Mouse (Mus musculus) forebrain, postnatal 0 days (tissue): ENCODE measurements around the gene H2bfm. TPM values are rescaled to one million over a fixed set of nuclear protein-coding genes. Genes with fewer than 3 reads are reported as not detected.
A peak's percentile ranks its signal among the peaks of the same experiment; 100 is the strongest.
"Not testable (repeated sequence)": the region's sequence is repeated elsewhere in the genome, so short reads cannot be mapped to it uniquely, and the experiment has no call there.

Experiments used
- ATAC-seq: fragments of 200-750 bp; cut with Nextera tagmentation; 2 replicates; pipeline ENCODE4 v1.8.0; 2017; ENCODE audit warnings: mild to moderate bottlenecking, moderate library complexity
- DNase-seq: peaks from one replicate; pipeline ENCODE4 v3.0.0-alpha.2; 2015
- H3K27ac ChIP-seq: fragments of 300-500 bp; sonication (generic); 2 replicates; pipeline ENCODE4 v1.5.1; 2014; ENCODE audit warnings: low read depth, mild to moderate bottlenecking, antibody characterized with exemption, low read length, moderate library complexity, mixed read lengths
- H3K27me3 ChIP-seq: fragments of 300-500 bp; sonication (generic); 2 replicates; pipeline ENCODE4 v1.6.1; 2014; ENCODE audit warnings: mild to moderate bottlenecking, low read length, mixed read lengths; ENCODE audit not compliant: insufficient read depth
- H3K36me3 ChIP-seq: fragments of 300-500 bp; sonication (generic); 2 replicates; pipeline ENCODE4 v1.6.1; 2014; ENCODE audit warnings: mild to moderate bottlenecking, moderate library complexity; ENCODE audit not compliant: insufficient read depth
- H3K4me1 ChIP-seq: fragments of 300-500 bp; sonication (generic); 2 replicates; pipeline ENCODE4 v1.6.1; 2014; ENCODE audit warnings: antibody characterized with exemption; ENCODE audit not compliant: insufficient read depth
- H3K4me2 ChIP-seq: fragments of 300-500 bp; sonication (generic); 2 replicates; pipeline ENCODE4 v1.6.1; 2014; ENCODE audit warnings: low read depth, mild to moderate bottlenecking, moderate library complexity
- H3K4me3 ChIP-seq: fragments of 300-500 bp; sonication (generic); 2 replicates; pipeline ENCODE4 v1.5.1; 2014; ENCODE audit warnings: low read depth, low read length, mixed read lengths
- H3K9ac ChIP-seq: fragments of 300-500 bp; sonication (generic); 2 replicates; pipeline ENCODE4 v1.6.1; 2014; ENCODE audit warnings: mild to moderate bottlenecking
- H3K9me3 ChIP-seq: fragments of 300-500 bp; sonication (generic); 2 replicates; pipeline ENCODE4 v1.6.1; 2016; ENCODE audit warnings: low read length
- CTCF ChIP-seq: sonication (generic); IDR thresholded peaks from 2 replicates; pipeline ENCODE4 v1.5.1; 2016; ENCODE audit warnings: antibody characterized with exemption, control low read depth, low read depth
- WGBS: fragments of 180-500 bp; shearing (Covaris S2); extraction: QIAGEN DNeasy Blood & Tissue Kit; methylation state at CpG from one replicate; pipeline ENCODE4 v1.1.7; 2014; 5-methylcytosine and 5-hydroxymethylcytosine counted together
- polyA plus RNA-seq: library from polyadenylated mRNA; unstranded; fragments of >200 nt; fragmentation: Nextera tagmentation; extraction: Ambion mirVana; gene quantifications from 2 replicates; pipeline ENCODE4 v1.2.1, GENCODE M21; 2015
- total RNA-seq: library from RNA; depleted of rRNA; stranded (reverse); fragments of >200 nt; gene quantifications from 2 replicates; pipeline ENCODE4 v1.2.3, GENCODE M21; 2014; rRNA removed

The H2bfm gene
- not detected in 2 replicates for total RNA-seq
- not detected in 2 replicates for polyA plus RNA-seq

GRCm38 (mm10) chrX:136927031-136927430, at the start of gene H2bfm:
Gene H2bfm, plus strand, starts transcription at chrX:136927325.
- no peak for TF ChIP-seq CTCF
- DNase-seq (no peak), ATAC-seq (no peak)
- Histone ChIP-seq H3K9me3 (0 out of 2 replicates have a peak, but pooled peaks cover 3% of the 10 kb centered on the region), H3K27ac (no peak within 1 kb of the TSS), H3K4me2 (no peak within 1 kb of the TSS), H3K9ac (no peak within 1 kb of the TSS), H3K36me3 (no peaks in the 10 kb centered on the region), H3K27me3 (no peaks in the 10 kb centered on the region), H3K4me3 (no peak within 1 kb of the TSS), H3K4me1 (no peaks in the 10 kb centered on the region)
- WGBS, result 92% methylated on average over 14 of the region's 14 CpGs

- Histone ChIP-seq H3K27me3 (no peaks in the 10 kb centered on the region), H3K9ac (no peak overlapping the region), H3K27ac (no peak overlapping the region), H3K4me1 (no peaks in the 10 kb centered on the region), H3K4me2 (no peak overlapping the region), H3K4me3 (no peak overlapping the region), H3K9me3 (no peaks in the 10 kb centered on the region), H3K36me3 (no peaks in the 10 kb centered on the region)
- TF ChIP-seq CTCF, result peak; percentile 58
- 48% methylated on average over 2 of the region's 2 CpGs for WGBS
- peak; percentile 44 for DNase-seq
- peak; percentile 43; the same call in 1 of the 2 replicates for ATAC-seq
Measured at GRCm38 (mm10) chrX:136895757-136896156, 31.4 kb upstream of the H2bfm start.

- no peak overlapping the region for H3K4me3 ChIP-seq
- H3K9ac ChIP-seq, result no peak overlapping the region
- H3K4me2 ChIP-seq, result no peak overlapping the region
- 67% methylated on average over 4 of the region's 4 CpGs for WGBS
- TF ChIP-seq CTCF, result no peak
- ATAC-seq (no peak), DNase-seq (no peak)
- H3K9me3 ChIP-seq, result no peaks in the 10 kb centered on the region
- H3K27me3 ChIP-seq, result no peaks in the 10 kb centered on the region
- no peaks in the 10 kb centered on the region for H3K36me3 ChIP-seq
- no peak overlapping the region for H3K27ac ChIP-seq
- no peaks in the 10 kb centered on the region for H3K4me1 ChIP-seq
Measured at GRCm38 (mm10) chrX:136904369-136904768, 22.8 kb upstream of the H2bfm start.

- H3K4me3 ChIP-seq, result no peak overlapping the region
- ATAC-seq, result no peak
- no peaks in the 10 kb centered on the region for H3K27me3 ChIP-seq
- no peak overlapping the region for H3K4me2 ChIP-seq
- H3K27ac ChIP-seq, result no peak overlapping the region
- no peaks in the 10 kb centered on the region for H3K36me3 ChIP-seq
- no peaks in the 10 kb centered on the region for H3K4me1 ChIP-seq
- no peak for TF ChIP-seq CTCF
- peak; percentile 7 for DNase-seq
- H3K9ac ChIP-seq, result no peak overlapping the region
- 0 out of 2 replicates have a peak, but pooled peaks cover 3% of the 10 kb centered on the region for H3K9me3 ChIP-seq
Measured at GRCm38 (mm10) chrX:136925863-136926262, 1.3 kb upstream of the H2bfm start.

GRCm38 (mm10) chrX:136937985-136938384, 10.9 kb downstream of the H2bfm start:
- no peak for ATAC-seq
- WGBS, result 62% methylated on average over 3 of the region's 3 CpGs

GRCm38 (mm10) chrX:136957583-136958279, 30.6 kb downstream of the H2bfm start:
- 35% methylated on average over 13 of the region's 13 CpGs for WGBS
- peak overlapping the region; percentile 45 for H3K4me2 ChIP-seq
- peak; percentile 100 for ATAC-seq
- not testable (repeated sequence) for H3K9me3 ChIP-seq, H3K36me3 ChIP-seq, H3K4me1 ChIP-seq, H3K27ac ChIP-seq, H3K27me3 ChIP-seq
- H3K4me3 ChIP-seq, result peak overlapping the region; percentile 36
- peak overlapping the region; percentile 44; the same call in 1 of the 2 replicates for H3K9ac ChIP-seq
- peak; percentile 82 for DNase-seq

More at GRCm38 (mm10) chrX:136937985-136938384, 10.9 kb downstream of the H2bfm start:
- Histone ChIP-seq H3K36me3 (no peaks in the 10 kb centered on the region), H3K4me1 (no peaks in the 10 kb centered on the region), H3K4me2 (no peak overlapping the region), H3K27ac (no peak overlapping the region), H3K4me3 (no peak overlapping the region), H3K9me3 (no peaks in the 10 kb centered on the region), H3K27me3 (no peaks in the 10 kb centered on the region), H3K9ac (no peak overlapping the region)
- no peak for DNase-seq
- TF ChIP-seq CTCF, result no peak

GRCm38 (mm10) chrX:136958300-136958699, 31.2 kb downstream of the H2bfm start:
- not testable (repeated sequence) for ATAC-seq, H3K4me1 ChIP-seq, H3K27ac ChIP-seq, H3K9me3 ChIP-seq, H3K36me3 ChIP-seq, DNase-seq, H3K27me3 ChIP-seq
- 51% methylated on average over 5 of the region's 5 CpGs for WGBS
- H3K9ac ChIP-seq, result peak overlapping the region; percentile 25; the same call in 1 of the 2 replicates
- peak overlapping the region; percentile 36 for H3K4me3 ChIP-seq
- H3K4me2 ChIP-seq, result peak overlapping the region; percentile 45
